42 mouse cellular contexts compared by ENCODE assay signal in the genomic region with DNA sequence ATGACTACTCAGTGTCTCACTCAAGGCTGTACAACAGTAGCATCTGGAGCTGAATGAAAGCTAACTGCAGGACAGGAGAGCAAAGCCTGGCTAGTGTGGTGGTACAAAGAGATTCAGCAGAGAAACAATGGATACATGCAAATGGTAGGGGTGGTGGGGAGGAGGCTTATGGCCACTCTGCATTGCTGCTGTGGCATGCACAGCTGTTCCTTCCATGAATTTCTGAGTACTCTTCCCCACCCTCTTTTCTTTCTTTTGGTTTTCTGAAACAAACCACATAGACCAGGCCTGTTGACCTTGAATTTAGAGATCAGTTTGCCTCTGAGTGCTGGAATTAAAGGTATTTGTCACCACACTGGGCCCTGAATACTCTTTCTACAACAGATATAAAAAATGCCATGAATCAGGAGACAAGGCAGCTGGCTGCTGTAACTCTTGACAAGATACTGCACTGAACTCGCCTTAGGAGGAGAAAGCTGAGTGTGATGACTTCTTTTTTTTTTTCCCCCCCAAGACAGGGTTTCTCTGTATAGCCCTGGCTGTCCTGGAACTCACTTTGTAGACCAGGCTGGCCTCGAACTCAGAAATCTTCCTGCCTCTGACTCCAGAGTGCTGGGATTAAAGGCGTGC. TPM values are rescaled to one million over a fixed set of nuclear protein-coding genes. Genes with fewer than 3 reads are reported as not detected.
"Had no signal": no experiment of that assay in that cellular context is flagged by ENCODE, and none has a peak within 500 bp of the region (broad histone marks: within the 10 kb centered on the region; RNA-seq: fewer than 3 reads in every experiment).

No protein-coding gene starts in this region.

- H3K4me3 ChIP-seq: heart, embryonic 10.5 days; heart, embryonic 12.5 days; hindbrain, embryonic 10.5 days; hindbrain, embryonic 12.5 days; intestine, embryonic 15.5 days; kidney, embryonic 15.5 days; limb, embryonic 13.5 days; limb, embryonic 15.5 days; liver, embryonic 12.5 days had no signal

- H3K9me3 ChIP-seq: heart, embryonic 10.5 days; heart, embryonic 12.5 days; hindbrain, embryonic 10.5 days; hindbrain, embryonic 12.5 days; intestine, embryonic 15.5 days; kidney, embryonic 15.5 days; limb, embryonic 13.5 days; limb, embryonic 15.5 days; liver, embryonic 12.5 days had no signal

- ATAC-seq: hindbrain, embryonic 16.5 days; inflammation-experienced regulatory T-cells, adult 6 months; intestine, embryonic 15.5 days; intestine, postnatal 0 days; liver, embryonic 12.5 days had no signal

- H3K9ac ChIP-seq: heart, embryonic 12.5 days; hindbrain, embryonic 12.5 days; hindbrain, embryonic 14.5 days; intestine, embryonic 15.5 days; kidney, embryonic 15.5 days; limb, embryonic 13.5 days; limb, embryonic 15.5 days; liver, embryonic 12.5 days; liver, embryonic 14.5 days had no signal

- H3K4me1 ChIP-seq: heart, embryonic 10.5 days; heart, embryonic 12.5 days; hindbrain, embryonic 10.5 days; hindbrain, embryonic 12.5 days; intestine, embryonic 15.5 days; kidney, embryonic 15.5 days; limb, embryonic 13.5 days; limb, embryonic 15.5 days; liver, embryonic 12.5 days had no signal

- DNase-seq: gastrocnemius, postnatal 25 days; heart, adult 18-20 months; heart, postnatal 10 days; heart, postnatal 4 days; kidney, adult 2 months; kidney, adult 9 months; kidney, postnatal 14 days; kidney, postnatal 36 days; layer of hippocampus, adult 9-11 months; layer of hippocampus, postnatal 36 days; left cerebral cortex, postnatal 4 days had no signal

- H3K27ac ChIP-seq: heart, embryonic 10.5 days; hindbrain, embryonic 10.5 days; hindbrain, embryonic 12.5 days; hindbrain, embryonic 14.5 days; intestine, embryonic 15.5 days; kidney, embryonic 15.5 days; kidney, postnatal 0 days; limb, embryonic 13.5 days; limb, embryonic 15.5 days; liver, embryonic 12.5 days; liver, embryonic 14.5 days had no signal

- H3K27me3 ChIP-seq: heart, embryonic 12.5 days; hindbrain, embryonic 12.5 days; intestine, embryonic 15.5 days; kidney, embryonic 15.5 days; limb, embryonic 13.5 days; limb, embryonic 15.5 days; liver, embryonic 12.5 days had no signal

RNA-seq across cellular contexts. Expression of gene Gm6096, which starts 3.9 kb away (rescaled TPM):
- total RNA-seq: gastrocnemius, adult 18-20 months; gastrocnemius, adult 8-10 months; gastrocnemius, postnatal 25 days; gastrocnemius, postnatal 4 days; granulocyte monocyte progenitor cell, adult 5-6 weeks; heart, adult 18-20 months; heart, adult 8-10 months; heart, postnatal 10 days; heart, postnatal 25 days; heart, postnatal 4 days; layer of hippocampus, adult 18-20 months; layer of hippocampus, adult 8-10 months; layer of hippocampus, postnatal 14 days; layer of hippocampus, postnatal 36 days; left cerebral cortex, adult 18-20 months; left cerebral cortex, adult 8-10 months; left cerebral cortex, postnatal 10 days; left cerebral cortex, postnatal 25 days; left cerebral cortex, postnatal 4 days; liver, adult 2 months had no signal
- polyA plus RNA-seq: heart, embryonic 10.5 days; hindbrain, embryonic 10.5 days; hindbrain, embryonic 12.5 days; inflammation-experienced regulatory T-cells, adult 6 months; intestine, embryonic 15.5 days; intestine, postnatal 0 days; kidney, adult 2 months; kidney, embryonic 15.5 days; large intestine, adult 2 months; limb, embryonic 11.5 days; limb, embryonic 15.5 days; liver, adult 2 months; liver, embryonic 12.5 days had no signal
